Mouse (Mus musculus) megakaryocyte, embryonic 14.5 days (primary cell): Measurements from ENCODE around the gene 9930104L06Rik.

Experiments
- FLI1 ChIP-seq: IDR thresholded peaks from 2 replicates; pipeline ENCODE4 v1.6.1; 2012; ENCODE audit warnings: low read length, inconsistent platforms, mixed read lengths
- GATA1 ChIP-seq: IDR thresholded peaks from 3 replicates; pipeline ENCODE4 v1.6.1; 2012; ENCODE audit warnings: mixed read lengths, low read length, inconsistent platforms, borderline replicate concordance

DNA sequence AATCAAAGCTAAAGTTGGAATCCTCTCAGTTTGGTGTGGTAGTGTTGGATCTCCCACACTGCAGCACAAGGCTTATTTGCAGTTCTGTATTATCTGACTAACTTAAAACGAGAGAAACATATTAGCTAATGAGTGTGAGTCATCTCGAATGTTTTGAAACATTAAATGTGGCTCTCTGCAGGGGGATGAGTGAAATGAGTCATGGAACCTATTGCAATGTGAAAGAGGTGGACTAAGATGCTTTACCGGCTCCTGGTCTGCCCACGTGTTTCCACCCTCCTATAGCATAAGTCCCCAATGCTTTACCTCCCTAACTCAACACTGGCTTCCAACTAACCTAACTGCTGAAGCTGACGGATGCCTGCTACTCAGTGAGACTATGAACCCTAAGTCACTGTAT lies 8.7 kb upstream of the 9930104L06Rik start:
- TF ChIP-seq FLI1: no peak
- no peak for TF ChIP-seq GATA1
